Mouse (Mus musculus): ENCODE data around the gene Man2a1. TPM values are rescaled to one million over a fixed set of nuclear protein-coding genes. Genes with fewer than 3 reads are reported as not detected.

Gene Man2a1
- polyA plus RNA-seq, 1 experiment from 2014 or later = 11.5 TPM

GRCm38 (mm10) chr17:64647396-64647795 lies 46.9 kb downstream of the Man2a1 start:
- H3K4me2 ChIP-seq (ENCODE audit: low read depth, low read length) = no peak overlapping the region
- H3K27ac ChIP-seq (ENCODE audit: low read depth) = no peak overlapping the region
- no peaks in the 10 kb centered on the region for H3K27me3 ChIP-seq (ENCODE audit: insufficient read depth, low read length)
- H3K9me3 ChIP-seq (ENCODE audit: low read length) = no peaks in the 10 kb centered on the region
- peaks cover 32% of the 10 kb centered on the region for H3K36me3 ChIP-seq (replicated peaks; ENCODE audit: insufficient read depth, low read length)
- H3K4me3 ChIP-seq (ENCODE audit: low read depth, low read length) = no peak overlapping the region
- no peak for ATAC-seq
- H3K4me1 ChIP-seq (ENCODE audit: insufficient read depth) = 0 out of 2 replicates have a peak, but pooled peaks cover 3% of the 10 kb centered on the region
- 79% methylated on average over 9 of the region's 9 CpGs for WGBS (ENCODE audit: insufficient replicate concordance)
- no peak for DNase-seq
- no peak overlapping the region for H3K9ac ChIP-seq (replicated peaks)
- TF ChIP-seq CTCF (IDR thresholded peaks at IDR 0.05; ENCODE audit: low read depth) (no peak), EP300 (IDR thresholded peaks at IDR 0.05; ENCODE audit: low read depth) (no peak)

GRCm38 (mm10) chr17:64650702-64651101 lies 50.2 kb downstream of the Man2a1 start:
- TF ChIP-seq CTCF (IDR thresholded peaks at IDR 0.05; ENCODE audit: low read depth) (no peak), EP300 (IDR thresholded peaks at IDR 0.05; ENCODE audit: low read depth) (no peak)
- DNase-seq = no peak
- no peak overlapping the region for H3K9ac ChIP-seq (replicated peaks)
- no peak overlapping the region for H3K4me2 ChIP-seq (ENCODE audit: low read depth, low read length)
- H3K4me1 ChIP-seq (ENCODE audit: insufficient read depth) = 0 out of 2 replicates have a peak, but pooled peaks cover 3% of the 10 kb centered on the region
- 88% methylated on average over 9 of the region's 9 CpGs for WGBS (ENCODE audit: insufficient replicate concordance)
- H3K4me3 ChIP-seq (ENCODE audit: low read depth, low read length) = no peak overlapping the region
- H3K9me3 ChIP-seq (ENCODE audit: low read length) = no peaks in the 10 kb centered on the region
- no peak for ATAC-seq
- H3K36me3 ChIP-seq (replicated peaks; ENCODE audit: insufficient read depth, low read length) = peaks cover 48% of the 10 kb centered on the region
- H3K27me3 ChIP-seq (ENCODE audit: insufficient read depth, low read length) = no peaks in the 10 kb centered on the region
- H3K27ac ChIP-seq (ENCODE audit: low read depth) = no peak overlapping the region

- Histone ChIP-seq H3K9me3 (ENCODE audit: low read length) (no peaks in the 10 kb centered on the region), H3K36me3 (replicated peaks; ENCODE audit: insufficient read depth, low read length) (peaks cover 56% of the 10 kb centered on the region), H3K27ac (ENCODE audit: low read depth) (no peak overlapping the region), H3K4me1 (ENCODE audit: insufficient read depth) (no peaks in the 10 kb centered on the region), H3K9ac (replicated peaks) (no peak overlapping the region), H3K4me2 (ENCODE audit: low read depth, low read length) (no peak overlapping the region), H3K27me3 (ENCODE audit: insufficient read depth, low read length) (no peaks in the 10 kb centered on the region), H3K4me3 (ENCODE audit: low read depth, low read length) (no peak overlapping the region)
- WGBS (ENCODE audit: insufficient replicate concordance) = 82% methylated on average over 2 of the region's 2 CpGs
- peak; percentile 10 for DNase-seq
- TF ChIP-seq EP300 (IDR thresholded peaks at IDR 0.05; ENCODE audit: low read depth) (no peak), CTCF (IDR thresholded peaks at IDR 0.05; ENCODE audit: low read depth) (no peak)
- no peak for ATAC-seq
These were observed 53.1 kb downstream of the Man2a1 start for GRCm38 (mm10) chr17:64653621-64654020.

- DNase-seq (no peak), ATAC-seq (no peak)
- WGBS (ENCODE audit: insufficient replicate concordance) = 75% methylated on average over 4 of the region's 4 CpGs
- no peak overlapping the region for H3K9ac ChIP-seq (replicated peaks)
- H3K4me2 ChIP-seq (ENCODE audit: low read depth, low read length) = no peak overlapping the region
- no peaks in the 10 kb centered on the region for H3K27me3 ChIP-seq (ENCODE audit: insufficient read depth, low read length)
- H3K9me3 ChIP-seq (ENCODE audit: low read length) = no peaks in the 10 kb centered on the region
- TF ChIP-seq CTCF (IDR thresholded peaks at IDR 0.05; ENCODE audit: low read depth) (no peak), EP300 (IDR thresholded peaks at IDR 0.05; ENCODE audit: low read depth) (no peak)
- no peak overlapping the region for H3K4me3 ChIP-seq (ENCODE audit: low read depth, low read length)
- peaks cover 35% of the 10 kb centered on the region for H3K36me3 ChIP-seq (replicated peaks; ENCODE audit: insufficient read depth, low read length)
- H3K4me1 ChIP-seq (ENCODE audit: insufficient read depth) = no peaks in the 10 kb centered on the region
- no peak overlapping the region for H3K27ac ChIP-seq (ENCODE audit: low read depth)
These were observed 59.1 kb downstream of the Man2a1 start for GRCm38 (mm10) chr17:64659682-64660081.

DNA sequence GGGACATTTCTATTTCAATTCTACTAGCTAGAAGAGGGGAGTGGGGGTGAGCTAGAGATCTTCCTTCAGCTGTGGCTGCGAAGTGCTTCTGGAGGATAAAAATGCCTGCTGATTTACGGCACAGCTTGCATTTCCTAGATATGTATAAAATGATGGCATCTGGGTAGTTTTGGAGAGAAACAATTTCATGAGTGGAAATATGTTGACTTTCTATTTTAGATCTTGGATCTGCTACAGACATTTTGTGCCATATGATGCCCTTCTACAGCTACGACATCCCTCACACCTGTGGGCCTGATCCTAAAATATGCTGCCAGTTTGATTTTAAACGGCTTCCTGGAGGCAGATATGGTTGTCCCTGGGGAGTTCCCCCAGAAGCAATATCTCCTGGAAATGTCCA lies 66.0 kb downstream of the Man2a1 start:
- Histone ChIP-seq H3K4me2 (ENCODE audit: low read depth, low read length) (no peak overlapping the region), H3K27ac (ENCODE audit: low read depth) (no peak overlapping the region), H3K4me3 (ENCODE audit: low read depth, low read length) (no peak overlapping the region), H3K4me1 (ENCODE audit: insufficient read depth) (no peaks in the 10 kb centered on the region), H3K9me3 (ENCODE audit: low read length) (no peaks in the 10 kb centered on the region), H3K36me3 (replicated peaks; ENCODE audit: insufficient read depth, low read length) (peaks cover 40% of the 10 kb centered on the region), H3K27me3 (ENCODE audit: insufficient read depth, low read length) (no peaks in the 10 kb centered on the region), H3K9ac (replicated peaks) (no peak overlapping the region)
- ATAC-seq = no peak
- TF ChIP-seq CTCF (IDR thresholded peaks at IDR 0.05; ENCODE audit: low read depth) (no peak), EP300 (IDR thresholded peaks at IDR 0.05; ENCODE audit: low read depth) (no peak)
- DNase-seq = no peak
- 88% methylated on average over 4 of the region's 4 CpGs for WGBS (ENCODE audit: insufficient replicate concordance)

DNA sequence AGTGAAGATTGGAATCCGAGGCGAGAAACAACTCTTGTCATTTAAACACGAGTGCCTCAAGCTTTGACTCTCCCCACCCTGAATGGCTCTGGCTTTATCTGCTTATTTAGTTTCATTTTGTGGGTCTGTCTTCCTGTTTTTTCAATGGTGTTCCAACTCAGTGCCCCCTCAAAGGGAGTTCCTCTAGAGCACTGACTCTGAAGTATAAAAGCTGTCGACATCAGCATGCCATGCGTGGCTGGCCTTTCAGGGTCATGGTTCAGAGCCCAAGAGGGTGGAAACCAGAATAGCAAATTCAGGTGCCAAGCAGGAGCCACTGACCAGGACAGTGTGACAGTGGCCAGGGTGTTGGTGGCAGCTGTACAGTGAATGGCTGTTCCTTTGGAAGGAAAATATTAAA lies 68.0 kb downstream of the Man2a1 start:
- DNase-seq = peak; percentile 29
- Histone ChIP-seq H3K4me2 (ENCODE audit: low read depth, low read length) (no peak overlapping the region), H3K9me3 (ENCODE audit: low read length) (no peaks in the 10 kb centered on the region), H3K27me3 (ENCODE audit: insufficient read depth, low read length) (no peaks in the 10 kb centered on the region), H3K36me3 (replicated peaks; ENCODE audit: insufficient read depth, low read length) (peaks cover 53% of the 10 kb centered on the region), H3K4me1 (ENCODE audit: insufficient read depth) (no peaks in the 10 kb centered on the region), H3K4me3 (ENCODE audit: low read depth, low read length) (no peak overlapping the region), H3K27ac (ENCODE audit: low read depth) (no peak overlapping the region), H3K9ac (replicated peaks) (no peak overlapping the region)
- TF ChIP-seq EP300 (IDR thresholded peaks at IDR 0.05; ENCODE audit: low read depth) (no peak), CTCF (IDR thresholded peaks at IDR 0.05; ENCODE audit: low read depth) (no peak)
- ATAC-seq = peak; percentile 76
- 29% methylated on average over 5 of the region's 5 CpGs for WGBS (ENCODE audit: insufficient replicate concordance)

GRCm38 (mm10) chr17:64674401-64674800 lies 73.9 kb downstream of the Man2a1 start:
- no peak for ATAC-seq
- Histone ChIP-seq H3K9me3 (ENCODE audit: low read length) (0 out of 2 replicates have a peak, but pooled peaks cover 2% of the 10 kb centered on the region), H3K27ac (ENCODE audit: low read depth) (peak overlapping the region; percentile 36; the same call in 1 of the 2 replicates), H3K4me2 (ENCODE audit: low read depth, low read length) (no peak overlapping the region), H3K9ac (replicated peaks) (no peak overlapping the region), H3K4me1 (ENCODE audit: insufficient read depth) (0 out of 2 replicates have a peak, but pooled peaks cover 4% of the 10 kb centered on the region), H3K27me3 (ENCODE audit: insufficient read depth, low read length) (no peaks in the 10 kb centered on the region), H3K36me3 (replicated peaks; ENCODE audit: insufficient read depth, low read length) (peaks cover 67% of the 10 kb centered on the region), H3K4me3 (ENCODE audit: low read depth, low read length) (no peak overlapping the region)
- 74% methylated on average over 1 of the region's 1 CpGs for WGBS (ENCODE audit: insufficient replicate concordance)
- TF ChIP-seq CTCF (IDR thresholded peaks at IDR 0.05; ENCODE audit: low read depth) = no peak
- DNase-seq = no peak

Measured in liver, postnatal 0 days (tissue).